Mouse (Mus musculus) neural tube, embryonic 14.5 days (tissue): ENCODE measurements at regions not wholly inside any gene's neighbourhood (a gene's known extent, or its start where the extent isn't known, plus 50 kb on each side); places are given as distances from the start of the nearest gene placed in this dataset.
A peak's percentile ranks its signal among the peaks of the same experiment; 100 is the strongest.

Experiments used
- ATAC-seq: fragments of 200-750 bp; cut with Nextera tagmentation; 2 replicates; pipeline ENCODE4 v1.8.0; 2017; ENCODE audit warnings: low read depth, mild to moderate bottlenecking, moderate TSS enrichment, moderate library complexity
- H3K27ac ChIP-seq: fragments of 300-500 bp; sonication (generic); 2 replicates; pipeline ENCODE4 v1.5.1; 2014; ENCODE audit warnings: low read depth, mild to moderate bottlenecking, control low read depth, low read length, moderate library complexity, mixed read lengths
- H3K27me3 ChIP-seq: fragments of 300-500 bp; sonication (generic); 2 replicates; pipeline ENCODE4 v1.6.1; 2014; ENCODE audit warnings: low read length; ENCODE audit not compliant: control insufficient read depth, insufficient read depth
- H3K36me3 ChIP-seq: fragments of 300-500 bp; sonication (generic); 2 replicates; pipeline ENCODE4 v1.6.1; 2014; ENCODE audit warnings: low read length, mixed read lengths; ENCODE audit not compliant: control insufficient read depth, insufficient read depth
- H3K4me1 ChIP-seq: fragments of 300-500 bp; sonication (generic); 2 replicates; pipeline ENCODE4 v1.6.1; 2014; ENCODE audit warnings: low read length; ENCODE audit not compliant: control insufficient read depth, insufficient read depth
- H3K4me2 ChIP-seq: fragments of 300-500 bp; sonication (generic); 2 replicates; pipeline ENCODE4 v1.6.1; 2014; ENCODE audit warnings: mild to moderate bottlenecking, low read depth, low read length, control low read depth
- H3K4me3 ChIP-seq: fragments of 300-500 bp; sonication (generic); 2 replicates; pipeline ENCODE4 v1.5.1; 2014; ENCODE audit warnings: low read depth, low read length, control low read depth, mixed read lengths
- H3K9ac ChIP-seq: fragments of 300-500 bp; sonication (generic); replicated peaks from 2 replicates; pipeline ENCODE4 v1.6.1; 2014; ENCODE audit warnings: low read depth, mild to moderate bottlenecking, control low read depth, low read length, mixed read lengths
- H3K9me3 ChIP-seq: fragments of 300-500 bp; sonication (generic); 2 replicates; pipeline ENCODE4 v1.6.1; 2016; ENCODE audit warnings: low read length; ENCODE audit not compliant: control insufficient read depth
- WGBS: fragments of 180-500 bp; shearing (Covaris S2); extraction: QIAGEN DNeasy Blood & Tissue Kit; methylation state at CpG from one replicate; pipeline ENCODE4 v1.1.7; 2014; 5-methylcytosine and 5-hydroxymethylcytosine counted together

GRCm38 (mm10) chr13:112105953-112106352, 182.3 kb upstream of the Ankrd55 start:
- Histone ChIP-seq H3K36me3 (no peaks in the 10 kb centered on the region), H3K27ac (no peak overlapping the region), H3K4me3 (no peak overlapping the region), H3K4me2 (no peak overlapping the region), H3K27me3 (no peaks in the 10 kb centered on the region), H3K4me1 (peaks cover 3% of the 10 kb centered on the region; the same call in 1 of the 2 replicates), H3K9me3 (no peaks in the 10 kb centered on the region), H3K9ac (no peak overlapping the region)
- 88% methylated on average over 3 of the region's 3 CpGs for WGBS
- ATAC-seq: no peak

GRCm38 (mm10) chr13:112114741-112115201, 173.5 kb upstream of the Ankrd55 start:
- Histone ChIP-seq H3K4me3 (no peak overlapping the region), H3K4me2 (no peak overlapping the region), H3K27me3 (no peaks in the 10 kb centered on the region), H3K27ac (no peak overlapping the region), H3K36me3 (no peaks in the 10 kb centered on the region), H3K9ac (no peak overlapping the region), H3K9me3 (no peaks in the 10 kb centered on the region), H3K4me1 (no peaks in the 10 kb centered on the region; the same call in 1 of the 2 replicates)
- no peak for ATAC-seq
- WGBS: 83% methylated on average over 7 of the region's 7 CpGs

GRCm38 (mm10) chr13:112116101-112116726, 172.0 kb upstream of the Ankrd55 start:
- H3K4me1 ChIP-seq: peaks cover 3% of the 10 kb centered on the region; the same call in 1 of the 2 replicates
- 61% methylated on average over 9 of the region's 9 CpGs for WGBS
- H3K9ac ChIP-seq: no peak overlapping the region
- H3K4me3 ChIP-seq: no peak overlapping the region
- H3K27ac ChIP-seq: no peak overlapping the region
- H3K27me3 ChIP-seq: no peaks in the 10 kb centered on the region
- no peak; the same call in 1 of the 2 replicates for ATAC-seq
- H3K9me3 ChIP-seq: no peaks in the 10 kb centered on the region
- no peak overlapping the region for H3K4me2 ChIP-seq
- H3K36me3 ChIP-seq: no peaks in the 10 kb centered on the region

GRCm38 (mm10) chr13:112118564-112118963, 169.7 kb upstream of the Ankrd55 start:
- 92% methylated on average over 3 of the region's 3 CpGs for WGBS
- Histone ChIP-seq H3K27ac (no peak overlapping the region), H3K4me2 (no peak overlapping the region), H3K9ac (no peak overlapping the region), H3K4me3 (no peak overlapping the region), H3K4me1 (peaks cover 3% of the 10 kb centered on the region; the same call in 1 of the 2 replicates), H3K36me3 (no peaks in the 10 kb centered on the region), H3K27me3 (no peaks in the 10 kb centered on the region), H3K9me3 (no peaks in the 10 kb centered on the region)
- no peak for ATAC-seq

GRCm38 (mm10) chr13:112119611-112120041, 168.6 kb upstream of the Ankrd55 start:
- no peak overlapping the region for H3K4me2 ChIP-seq
- ATAC-seq: peak; percentile 68
- WGBS: 34% methylated on average over 11 of the region's 11 CpGs

GRCm38 (mm10) chr13:112120346-112120745, 167.9 kb upstream of the Ankrd55 start:
- Histone ChIP-seq H3K4me1 (peaks cover 3% of the 10 kb centered on the region; the same call in 1 of the 2 replicates), H3K9ac (no peak overlapping the region), H3K36me3 (no peaks in the 10 kb centered on the region), H3K4me2 (no peak overlapping the region), H3K27me3 (no peaks in the 10 kb centered on the region), H3K27ac (no peak overlapping the region), H3K9me3 (no peaks in the 10 kb centered on the region), H3K4me3 (no peak overlapping the region)
- 43% methylated on average over 4 of the region's 4 CpGs for WGBS
- no peak for ATAC-seq

More at GRCm38 (mm10) chr13:112119611-112120041, 168.6 kb upstream of the Ankrd55 start:
- Histone ChIP-seq H3K36me3 (no peaks in the 10 kb centered on the region), H3K9ac (no peak overlapping the region), H3K9me3 (no peaks in the 10 kb centered on the region), H3K27me3 (no peaks in the 10 kb centered on the region), H3K27ac (no peak overlapping the region), H3K4me3 (no peak overlapping the region), H3K4me1 (peaks cover 3% of the 10 kb centered on the region; the same call in 1 of the 2 replicates)

- Histone ChIP-seq H3K27ac (no peak overlapping the region), H3K9ac (no peak overlapping the region), H3K4me2 (no peak overlapping the region), H3K9me3 (no peaks in the 10 kb centered on the region), H3K4me3 (no peak overlapping the region), H3K27me3 (no peaks in the 10 kb centered on the region), H3K4me1 (peaks cover 3% of the 10 kb centered on the region; the same call in 1 of the 2 replicates), H3K36me3 (no peaks in the 10 kb centered on the region)
- WGBS: 89% methylated on average over 9 of the region's 9 CpGs
- no peak for ATAC-seq
These were observed 167.1 kb upstream of the Ankrd55 start for GRCm38 (mm10) chr13:112121110-112121509.

GRCm38 (mm10) chr13:112122842-112123373, 165.3 kb upstream of the Ankrd55 start:
- H3K4me1 ChIP-seq: peaks cover 3% of the 10 kb centered on the region; the same call in 1 of the 2 replicates
- H3K9me3 ChIP-seq: no peaks in the 10 kb centered on the region
- H3K9ac ChIP-seq: no peak overlapping the region
- 86% methylated on average over 9 of the region's 9 CpGs for WGBS
- no peak for ATAC-seq
- H3K27me3 ChIP-seq: no peaks in the 10 kb centered on the region
- no peak overlapping the region for H3K27ac ChIP-seq
- no peak overlapping the region for H3K4me2 ChIP-seq
- no peak overlapping the region for H3K4me3 ChIP-seq
- no peaks in the 10 kb centered on the region for H3K36me3 ChIP-seq

- no peak; the same call in 1 of the 2 replicates for ATAC-seq
- H3K4me3 ChIP-seq: no peak overlapping the region
- WGBS: 64% methylated on average over 14 of the region's 14 CpGs
- no peak overlapping the region for H3K27ac ChIP-seq
- no peak overlapping the region for H3K9ac ChIP-seq
- no peaks in the 10 kb centered on the region for H3K27me3 ChIP-seq
- H3K4me2 ChIP-seq: no peak overlapping the region
- 0 out of 2 replicates have a peak, but pooled peaks cover 3% of the 10 kb centered on the region for H3K4me1 ChIP-seq
- H3K9me3 ChIP-seq: no peaks in the 10 kb centered on the region
- H3K36me3 ChIP-seq: no peaks in the 10 kb centered on the region
These were observed 162.3 kb upstream of the Ankrd55 start for GRCm38 (mm10) chr13:112125769-112126469.
